Mouse (Mus musculus) heart, adult 9 months (tissue): ENCODE results near the gene Rab3il1.

Experiments
- DNase-seq, 2 experiments: peaks; one replicate each; pipeline ENCODE4 v3.0.0; 2022; ENCODE audit warnings: low spot score in 2 of 2

Gene Rab3il1

GRCm38 (mm10) chr19:10040866-10041387 lies 39.5 kb downstream of the Rab3il1 start:
- DNase-seq: no peak

GRCm38 (mm10) chr19:10041388-10042148 lies 40.1 kb downstream of the Rab3il1 start, which contains the start of gene Fads3:
Fads3 (plus strand) TSS chr19:10041569.
- peak; percentile 87 to 89 for DNase-seq

GRCm38 (mm10) chr19:10042232-10042631 lies 40.8 kb downstream of the Rab3il1 start:
- peak; percentile 55 to 67 for DNase-seq

DNA sequence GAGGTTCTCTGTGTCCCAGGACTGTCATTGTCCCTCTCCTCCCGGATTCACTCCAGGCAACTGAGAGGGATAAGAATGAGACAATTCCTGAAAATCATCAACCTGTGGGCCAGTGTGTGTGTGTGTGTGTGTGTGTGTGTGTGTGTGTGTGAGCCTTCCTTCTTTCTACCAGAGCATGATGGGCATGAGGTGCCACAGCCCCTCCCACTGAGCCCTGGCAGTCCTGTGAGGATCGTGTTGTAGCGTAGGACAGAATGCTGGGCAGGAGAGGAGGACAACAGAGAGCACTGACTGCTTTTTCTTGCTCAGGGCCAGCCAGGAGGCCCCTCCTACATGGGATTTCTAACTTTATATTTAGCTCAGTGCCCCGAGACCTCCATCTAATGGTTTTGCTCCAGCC lies 41.3 kb downstream of the Rab3il1 start:
- DNase-seq: peak in 1 of 2 experiments; percentile 22

- peak; percentile 79 to 85 for DNase-seq
Measured at GRCm38 (mm10) chr19:10043643-10044042, 42.2 kb downstream of the Rab3il1 start.

DNA sequence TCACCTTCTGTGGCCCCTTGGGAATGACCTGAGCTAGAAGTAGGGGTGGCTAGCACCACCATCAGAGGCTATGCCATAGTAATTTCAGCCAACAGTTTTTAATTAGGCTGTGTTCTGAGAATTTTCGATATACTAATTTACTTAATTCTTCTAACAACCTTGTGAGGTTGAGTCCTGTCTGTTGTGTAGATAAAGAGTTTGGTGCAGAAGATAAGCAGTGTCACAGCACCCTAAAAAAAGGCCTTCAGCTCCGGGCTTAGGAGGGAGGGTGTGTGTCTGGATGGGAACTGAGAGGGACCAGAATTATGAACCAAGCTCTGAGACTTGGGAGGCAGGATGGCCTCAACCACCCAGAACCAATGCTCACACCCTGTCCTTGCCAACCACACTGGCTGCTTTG lies 44.2 kb downstream of the Rab3il1 start:
- no peak for DNase-seq

GRCm38 (mm10) chr19:10046346-10046745 lies 44.9 kb downstream of the Rab3il1 start:
- peak in 1 of 2 experiments; percentile 39 for DNase-seq

DNA sequence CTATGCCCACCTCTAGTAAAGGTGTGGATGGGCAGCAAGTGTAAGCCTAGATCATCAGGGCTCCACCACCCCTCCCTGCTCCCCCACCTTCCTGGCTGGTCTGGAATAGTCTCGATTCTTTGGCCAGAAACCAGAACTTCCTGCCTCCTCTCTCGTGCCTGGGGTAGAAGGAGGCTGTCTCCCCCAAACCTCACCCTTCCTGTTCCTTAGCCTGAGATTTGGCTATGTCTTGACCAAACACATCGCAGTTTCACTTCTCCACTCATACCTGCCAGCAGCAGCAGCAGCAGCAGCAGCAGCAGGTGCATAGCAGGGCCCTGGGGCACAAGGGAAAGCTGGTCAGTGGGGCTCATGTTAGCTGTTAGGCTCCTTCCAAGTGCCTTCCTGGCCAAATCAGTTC lies 45.5 kb downstream of the Rab3il1 start:
- no peak for DNase-seq

- peak in 1 of 2 experiments; percentile 59 for DNase-seq
Measured at GRCm38 (mm10) chr19:10049533-10049932, 48.1 kb downstream of the Rab3il1 start.

DNA sequence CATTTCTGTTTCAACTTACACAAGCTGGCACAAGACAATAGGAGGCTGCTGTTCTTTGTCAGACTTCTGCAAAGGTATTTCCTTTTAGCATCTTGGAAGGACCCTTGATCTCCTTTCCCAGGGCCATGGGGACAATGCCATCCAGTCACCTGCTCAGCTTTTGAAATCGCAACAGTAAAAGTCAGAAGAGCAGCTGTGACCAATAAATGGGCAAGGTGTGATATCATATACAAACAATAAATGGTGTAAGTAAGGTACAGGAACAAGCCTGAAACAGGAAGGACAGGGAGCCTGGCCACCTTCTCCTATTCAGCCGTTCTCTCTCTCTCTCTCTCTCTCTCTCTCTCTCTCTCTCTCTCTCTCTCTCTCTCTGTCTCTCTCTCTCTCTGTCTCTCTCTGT lies 49.0 kb downstream of the Rab3il1 start:
- no peak for DNase-seq

DNA sequence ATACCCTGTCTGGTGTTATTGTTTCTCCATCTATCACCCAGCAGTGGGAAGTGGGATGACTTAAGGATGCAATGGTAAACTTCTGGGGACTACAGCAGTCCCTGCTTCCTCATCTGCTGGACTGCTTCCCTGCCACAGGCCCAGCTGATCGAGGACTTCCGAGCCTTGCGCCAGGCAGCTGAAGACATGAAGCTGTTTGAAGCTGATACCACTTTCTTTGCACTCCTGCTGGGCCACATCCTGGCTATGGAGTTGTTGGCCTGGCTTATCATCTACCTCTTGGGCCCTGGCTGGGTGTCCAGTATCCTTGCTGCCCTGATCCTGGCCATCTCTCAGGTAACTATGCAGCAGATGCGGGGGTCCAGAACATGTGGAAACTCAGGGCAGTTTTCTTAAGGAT lies 51.2 kb downstream of the Rab3il1 start:
- no peak for DNase-seq

GRCm38 (mm10) chr19:10053692-10054260 lies 52.3 kb downstream of the Rab3il1 start:
- DNase-seq: no peak

DNA sequence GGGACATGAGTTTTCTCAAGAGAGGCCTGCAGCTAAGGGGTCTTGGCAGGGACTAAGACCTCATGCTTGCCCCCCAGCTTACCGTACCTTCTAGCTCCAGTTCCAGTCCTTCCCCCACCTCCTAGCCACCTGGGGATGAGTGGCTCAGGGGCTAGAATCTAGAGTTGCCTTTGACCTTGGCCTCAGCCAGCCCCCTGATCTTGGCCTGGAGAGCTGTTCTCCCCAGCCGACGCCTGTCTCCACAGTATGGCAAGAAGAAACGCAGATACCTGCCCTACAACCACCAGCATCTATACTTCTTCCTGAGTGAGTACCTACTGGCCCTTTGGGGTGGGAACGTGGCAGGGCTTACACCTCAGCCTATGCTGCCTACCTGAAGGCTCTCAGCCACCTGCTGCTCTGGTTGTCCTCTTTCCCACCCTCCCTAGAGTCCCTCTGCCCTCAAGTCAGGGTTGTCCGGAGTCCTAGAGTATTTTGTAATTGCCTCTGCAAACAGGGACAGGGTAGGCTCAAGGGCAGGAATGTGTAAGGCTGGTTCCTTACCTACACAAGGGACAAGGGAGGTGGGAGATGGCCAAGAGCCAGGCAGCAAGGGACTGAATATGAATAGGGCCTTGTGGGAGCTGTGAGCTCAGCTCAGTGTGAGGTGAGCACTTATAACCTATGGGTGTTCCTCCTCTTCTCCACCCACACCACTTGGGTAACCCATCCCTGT lies 53.0 kb downstream of the Rab3il1 start:
- no peak for DNase-seq

- DNase-seq: no peak
Measured at GRCm38 (mm10) chr19:10055261-10055660, 53.8 kb downstream of the Rab3il1 start.

- no peak for DNase-seq
Measured at GRCm38 (mm10) chr19:10055783-10056660, 54.6 kb downstream of the Rab3il1 start.

- no peak for DNase-seq
Measured at GRCm38 (mm10) chr19:10056686-10057085, 55.2 kb downstream of the Rab3il1 start.

- no peak for DNase-seq
Measured at GRCm38 (mm10) chr19:10057486-10058351, 56.2 kb downstream of the Rab3il1 start.

DNA sequence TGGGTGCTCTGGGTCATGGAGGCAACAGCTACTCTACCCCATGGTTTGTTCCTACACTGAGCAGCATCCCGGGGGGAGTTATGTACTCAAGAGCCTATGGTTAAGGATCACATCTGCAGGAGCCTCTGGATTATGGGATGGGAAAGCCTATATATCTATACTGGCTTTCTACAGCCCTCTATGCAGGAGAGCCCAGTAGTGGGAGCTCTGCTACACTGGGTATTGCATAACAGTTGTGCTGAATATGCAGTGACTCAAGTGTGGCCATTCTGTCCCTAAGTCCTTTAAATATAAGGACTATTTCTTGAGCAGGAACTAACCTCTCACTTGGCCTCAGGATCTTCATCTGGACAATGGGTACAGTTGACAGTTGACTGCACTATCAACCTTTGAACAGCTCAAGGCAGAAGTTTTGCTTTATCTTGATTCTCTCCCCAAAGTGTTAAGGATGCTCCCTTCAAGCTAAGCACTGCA lies 56.9 kb downstream of the Rab3il1 start:
- DNase-seq: no peak

GRCm38 (mm10) chr19:10058876-10059427 lies 57.5 kb downstream of the Rab3il1 start:
- no peak for DNase-seq
